Mouse (Mus musculus) spleen, adult 2 months (tissue): ENCODE results near the gene Fhad1.

Source experiments
- CTCF ChIP-seq: fragments of 200-500 bp; IDR thresholded peaks from 2 replicates; pipeline ENCODE4 v1.5.1; 2011; ENCODE audit warnings: mild to moderate bottlenecking, inconsistent platforms; ENCODE audit not compliant: insufficient read depth, insufficient read length, insufficient replicate concordance; ENCODE audit errors: extremely low read depth
- POLR2A ChIP-seq: fragments of 200-500 bp; IDR thresholded peaks from 2 replicates; pipeline ENCODE4 v1.6.1; 2011; ENCODE audit warnings: low read depth, low read length, inconsistent platforms

- TF ChIP-seq CTCF (no peak), POLR2A (no peak)
Measured at GRCm38 (mm10) chr4:142057529-142058216, 42.8 kb upstream of the Fhad1 start.
